Mouse (Mus musculus) CH12.LX (cell line): ENCODE results near the gene Dpf3. TPM values are rescaled to one million over a fixed set of nuclear protein-coding genes. Genes with fewer than 3 reads are reported as not detected.

Source experiments
- DNase-seq: peaks from one replicate; pipeline ENCODE4 v3.0.0-alpha.2; 2013; ENCODE audit errors: extremely low read depth
- H3K27ac ChIP-seq: 2 replicates; pipeline ENCODE4 v1.5.1; 2012; ENCODE audit warnings: low read depth, mild to moderate bottlenecking, control low read depth, moderate library complexity; ENCODE audit not compliant: insufficient read depth
- H3K27me3 ChIP-seq: replicated peaks from 2 replicates; pipeline ENCODE3; 2012; ENCODE audit warnings: inconsistent platforms
- H3K36me3 ChIP-seq, 2 experiments: replicated peaks in 1 of 2; 2 replicates each; pipeline versions ENCODE3 to v1.6.1; 2012; ENCODE audit warnings: inconsistent platforms in 1 of 2, low read length in 1 of 2, mild to moderate bottlenecking in 1 of 2, mixed read lengths in 1 of 2, moderate library complexity in 1 of 2; ENCODE audit not compliant: control insufficient read depth in 1 of 2, insufficient read depth in 1 of 2
- H3K4me1 ChIP-seq, 2 experiments: 2 replicates each; pipeline ENCODE4 v1.6.1; 2012; ENCODE audit warnings: inconsistent platforms in 1 of 2, moderate library complexity in 1 of 2; ENCODE audit not compliant: insufficient read depth in 2 of 2, control insufficient read depth in 1 of 2
- H3K4me2 ChIP-seq: 2 replicates; pipeline ENCODE4 v1.6.1; 2012; ENCODE audit warnings: low read depth, mild to moderate bottlenecking, control low read depth; ENCODE audit not compliant: poor library complexity, insufficient read depth, severe bottlenecking
- H3K4me3 ChIP-seq, 3 experiments: fragments of 150-350 bp in 1 of 3; sonication (generic) in 1 of 3; replicated peaks in 1 of 3; 2 replicates each; pipeline versions ENCODE3 to v1.5.1; 2011 to 2012; ENCODE audit warnings: low read depth in 2 of 3, low read length in 2 of 3, mild to moderate bottlenecking in 2 of 3, moderate library complexity in 2 of 3, control low read depth in 1 of 3, improper control_type of control experiment in 1 of 3, inconsistent platforms in 1 of 3, mixed read lengths in 1 of 3; ENCODE audit not compliant: poor library complexity in 1 of 3
- H3K79me2 ChIP-seq: replicated peaks from 2 replicates; pipeline ENCODE4 v1.6.1; 2012; ENCODE audit warnings: mild to moderate bottlenecking, moderate library complexity; ENCODE audit not compliant: control insufficient read depth, poor library complexity, insufficient read depth, severe bottlenecking; ENCODE audit errors: extremely low read depth
- H3K9ac ChIP-seq: 2 replicates; pipeline ENCODE4 v1.6.1; 2012; ENCODE audit warnings: low read depth, mild to moderate bottlenecking, control low read depth, moderate library complexity; ENCODE audit not compliant: insufficient read depth
- H3K9me3 ChIP-seq: replicated peaks from 2 replicates; pipeline ENCODE3; 2012; ENCODE audit warnings: low read length, inconsistent platforms, mixed read lengths
- BHLHE40 ChIP-seq: IDR thresholded peaks from 2 replicates; pipeline ENCODE4 v1.6.1; 2011; ENCODE audit warnings: mild to moderate bottlenecking, low read depth, low read length, improper control_type of control experiment
- CHD1 ChIP-seq: IDR thresholded peaks from 2 replicates; pipeline ENCODE4 v1.6.1; 2012; ENCODE audit warnings: low read depth, low read length, improper control_type of control experiment, inconsistent platforms
- E2F4 ChIP-seq: IDR thresholded peaks from 2 replicates; pipeline ENCODE4 v1.6.1; 2011; ENCODE audit warnings: low read depth, low read length, improper control_type of control experiment; ENCODE audit not compliant: insufficient replicate concordance
- ELF1 ChIP-seq: IDR thresholded peaks from 2 replicates; pipeline ENCODE4 v1.6.1; 2014; ENCODE audit warnings: low read depth, mild to moderate bottlenecking, inconsistent platforms, low read length, improper control_type of control experiment
- EP300 ChIP-seq: IDR thresholded peaks from 2 replicates; pipeline ENCODE4 v1.6.1; 2011; ENCODE audit warnings: low read length, improper control_type of control experiment
- IRF4 ChIP-seq: IDR thresholded peaks from 2 replicates; pipeline ENCODE4 v1.6.1; 2014; ENCODE audit warnings: low read depth, mild to moderate bottlenecking, inconsistent platforms, low read length, improper control_type of control experiment
- JUND ChIP-seq: conservative IDR thresholded peaks from 2 replicates; pipeline ENCODE4 v1.6.1; 2011; ENCODE audit warnings: low read depth, low read length, improper control_type of control experiment
- MAZ ChIP-seq: IDR thresholded peaks from 2 replicates; pipeline ENCODE4 v1.6.1; 2012; ENCODE audit warnings: low read depth, mild to moderate bottlenecking, inconsistent platforms, low read length, improper control_type of control experiment, moderate library complexity
- MXI1 ChIP-seq: IDR thresholded peaks from 2 replicates; pipeline ENCODE4 v1.6.1; 2011; ENCODE audit warnings: mild to moderate bottlenecking, low read depth, low read length, improper control_type of control experiment
- MYC ChIP-seq: IDR thresholded peaks from 2 replicates; pipeline ENCODE4 v1.6.1; 2011; ENCODE audit warnings: low read depth, mild to moderate bottlenecking, improper control_type of control experiment, low read length
- NELFE ChIP-seq: IDR thresholded peaks from 2 replicates; pipeline ENCODE4 v1.6.1; 2011; ENCODE audit warnings: low read depth, low read length, improper control_type of control experiment
- NRF1 ChIP-seq: IDR thresholded peaks from 2 replicates; pipeline ENCODE4 v1.6.1; 2014; ENCODE audit warnings: low read depth, mild to moderate bottlenecking, inconsistent platforms, low read length, improper control_type of control experiment, moderate library complexity
- PAX5 ChIP-seq: IDR thresholded peaks from 2 replicates; pipeline ENCODE4 v1.6.1; 2012; ENCODE audit warnings: low read length, inconsistent platforms, mixed read lengths
- RCOR1 ChIP-seq: conservative IDR thresholded peaks from 2 replicates; pipeline ENCODE4 v1.6.1; 2012; ENCODE audit warnings: low read depth, mild to moderate bottlenecking, inconsistent platforms, low read length, improper control_type of control experiment
- SIN3A ChIP-seq: IDR thresholded peaks from 2 replicates; pipeline ENCODE4 v1.6.1; 2012; ENCODE audit warnings: low read length, improper control_type of control experiment, inconsistent platforms
- SMC3 ChIP-seq: IDR thresholded peaks from 2 replicates; pipeline ENCODE4 v1.6.1; 2011; ENCODE audit warnings: low read depth, low read length, improper control_type of control experiment
- TBP ChIP-seq: conservative IDR thresholded peaks from 2 replicates; pipeline ENCODE4 v1.6.1; 2011; ENCODE audit warnings: low read depth, low read length, improper control_type of control experiment
- TCF12 ChIP-seq: IDR thresholded peaks from 2 replicates; pipeline ENCODE4 v1.6.1; 2014; ENCODE audit warnings: low read depth, mild to moderate bottlenecking, inconsistent platforms, low read length, improper control_type of control experiment
- UBTF ChIP-seq: IDR thresholded peaks from 2 replicates; pipeline ENCODE4 v1.6.1; 2012; ENCODE audit warnings: low read depth, mild to moderate bottlenecking, inconsistent platforms, low read length, improper control_type of control experiment, moderate library complexity
- USF1 ChIP-seq: IDR thresholded peaks from 2 replicates; pipeline ENCODE4 v1.6.1; 2014; ENCODE audit warnings: low read depth, mild to moderate bottlenecking, inconsistent platforms, low read length, improper control_type of control experiment
- USF2 ChIP-seq: conservative IDR thresholded peaks from 2 replicates; pipeline ENCODE4 v1.6.1; 2011; ENCODE audit warnings: low read depth, low read length, improper control_type of control experiment
- ZNF384 ChIP-seq: IDR thresholded peaks from 2 replicates; pipeline ENCODE4 v1.6.1; 2012; ENCODE audit warnings: low read depth, low read length, improper control_type of control experiment, inconsistent platforms
- dilution Hi-C: fragments of 300-500 bp; cut with MboI; formaldehyde crosslinking; loops from 2 replicates; pipeline ENCODE4 v1.14.3; 2020; ENCODE audit warnings: low sequenced_read_pairs; ENCODE audit not compliant: extremely low pct_unique_long_range_greater_than_20kb, extremely low pct_ligation_motif_present
- in situ Hi-C: fragments of 300-500 bp; cut with MboI; formaldehyde crosslinking; loops from 3 replicates; pipeline ENCODE4 v1.14.3; 2019; ENCODE audit warnings: low sequenced_read_pairs, low pct_ligation_motif_present, low pct_unique_long_range_greater_than_20kb, mixed read lengths
- polyA plus RNA-seq: library from polyadenylated mRNA; unstranded; fragments of >175 nt; gene quantifications from 2 replicates; pipeline ENCODE4 v1.2.1, GENCODE M21; 2012; ENCODE audit warnings: low read depth; ENCODE audit not compliant: insufficient read length
- total RNA-seq, 2 experiments: library from RNA; depleted of rRNA; stranded (reverse); fragments of 300-350 nt in 1 of 2; fragments of >200 nt in 1 of 2; gene quantifications; 2 replicates each; pipeline ENCODE4 v1.2.3; 2012 to 2014

Gene Dpf3
- total and polyA plus RNA-seq, 3 experiments, result 0.42 to 1.2 (median 1.2) TPM

DNA sequence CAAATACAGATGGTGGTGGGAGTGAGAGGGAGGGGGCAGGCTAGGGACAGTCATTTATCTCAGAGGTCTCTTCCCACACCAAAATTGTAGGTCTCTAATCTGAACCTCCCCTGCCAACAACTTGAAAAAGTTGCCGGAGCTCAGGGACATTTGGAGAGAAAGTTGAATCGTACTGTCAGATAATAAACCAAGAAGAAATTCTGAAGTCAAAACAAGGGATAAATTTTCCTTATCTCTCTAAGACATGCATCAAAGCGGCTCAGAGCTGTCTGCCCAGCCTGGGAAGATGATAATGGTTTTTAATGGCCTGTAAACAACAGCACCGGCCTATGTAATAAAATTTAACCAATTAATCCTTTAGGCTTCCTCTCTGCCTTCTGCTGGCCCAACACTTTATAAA, 59.9 kb downstream of the Dpf3 start:
- Histone ChIP-seq H3K9me3 (no peaks in the 10 kb centered on the region), H3K4me2 (no peak overlapping the region), H3K4me3 (no peak overlapping the region), H3K27ac (no peak overlapping the region), H3K79me2 (no peaks in the 10 kb centered on the region), H3K4me1 (peaks cover 0 to 14% of the 10 kb centered on the region in 2 experiments; a peak in 3 of 4 replicates), H3K27me3 (no peaks in the 10 kb centered on the region), H3K9ac (no peak overlapping the region), H3K36me3 (no peaks in the 10 kb centered on the region)
- dilution Hi-C loops (no loop called here), in situ Hi-C loops (no loop called here)
- no peak for DNase-seq
- TF ChIP-seq NELFE (no peak), SMC3 (no peak), TCF12 (no peak), ELF1 (no peak), USF1 (no peak), MAZ (no peak), RCOR1 (no peak), EP300 (no peak), PAX5 (no peak), ZNF384 (no peak), TBP (no peak), USF2 (no peak), E2F4 (no peak), SIN3A (no peak), UBTF (no peak)

DNA sequence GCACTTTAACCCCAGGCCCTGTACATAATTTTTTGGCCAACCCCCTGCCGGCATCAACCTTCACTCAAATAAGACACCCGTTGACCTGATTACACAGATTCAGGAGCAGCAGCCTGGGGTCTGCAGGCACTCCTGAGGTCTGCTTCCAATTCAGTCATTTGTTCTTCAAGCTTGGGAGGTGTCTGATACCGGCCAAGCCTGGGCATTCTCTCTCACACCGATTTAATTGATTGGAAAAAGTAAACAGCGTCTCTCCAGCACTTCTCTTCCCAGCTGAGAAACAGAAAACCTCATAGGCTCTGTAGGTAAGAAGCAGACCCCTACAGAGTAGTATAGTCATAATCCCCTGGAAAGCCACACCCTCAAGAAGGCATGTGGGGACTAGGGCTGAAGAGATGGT, 61.2 kb downstream of the Dpf3 start:
- H3K9ac ChIP-seq, result no peak overlapping the region
- H3K27ac ChIP-seq, result no peak overlapping the region
- no peaks in the 10 kb centered on the region for H3K79me2 ChIP-seq
- TF ChIP-seq USF1 (no peak), BHLHE40 (no peak), ELF1 (no peak), IRF4 (no peak), NRF1 (no peak), MYC (no peak), MAZ (no peak), TCF12 (no peak), CHD1 (no peak), JUND (no peak), RCOR1 (no peak), NELFE (no peak), PAX5 (no peak), MXI1 (no peak), SMC3 (no peak)
- in situ Hi-C loops (no loop called here), dilution Hi-C loops (no loop called here)
- H3K36me3 ChIP-seq, result no peaks in the 10 kb centered on the region
- no peak overlapping the region for H3K4me2 ChIP-seq
- H3K9me3 ChIP-seq, result peaks cover under 1% of the 10 kb centered on the region
- H3K27me3 ChIP-seq, result no peaks in the 10 kb centered on the region
- DNase-seq, result no peak
- H3K4me1 ChIP-seq, result peaks cover 0 to 14% of the 10 kb centered on the region in 2 experiments; a peak in 3 of 4 replicates
- H3K4me3 ChIP-seq, result no peak overlapping the region
